Mouse (Mus musculus) liver, adult 2 months (tissue): ENCODE measurements around the gene Srgap3. TPM values are rescaled to one million over a fixed set of nuclear protein-coding genes. Genes with fewer than 3 reads are reported as not detected.

Experiments used
- DNase-seq: peaks from one replicate; pipeline ENCODE4 v3.0.0-alpha.2; 2011; ENCODE audit warnings: low read depth, low spot score; ENCODE audit errors: extremely low read depth
- H3K27ac ChIP-seq: fragments of 200-500 bp; replicated peaks from 2 replicates; pipeline ENCODE4 v1.5.1; 2012; ENCODE audit warnings: low read depth, mild to moderate bottlenecking, control low read depth, inconsistent platforms, low read length; ENCODE audit not compliant: insufficient read depth
- H3K27me3 ChIP-seq: fragments of 200-500 bp; 2 replicates; pipeline ENCODE4 v1.6.1; 2012; ENCODE audit warnings: mild to moderate bottlenecking, moderate library complexity, low read length, inconsistent platforms; ENCODE audit not compliant: control insufficient read depth, insufficient read depth
- H3K36me3 ChIP-seq: fragments of 200-500 bp; 2 replicates; pipeline ENCODE4 v1.6.1; 2012; ENCODE audit warnings: low read length, inconsistent platforms; ENCODE audit not compliant: control insufficient read depth, insufficient read depth
- H3K4me1 ChIP-seq: fragments of 200-500 bp; 2 replicates; pipeline ENCODE4 v1.6.1; 2011; ENCODE audit warnings: low read length; ENCODE audit not compliant: control insufficient read depth, insufficient read depth
- H3K4me3 ChIP-seq: fragments of 200-500 bp; 2 replicates; pipeline ENCODE4 v1.5.1; 2011; ENCODE audit warnings: low read depth, mild to moderate bottlenecking, control low read depth, low read length, moderate library complexity; ENCODE audit not compliant: insufficient read depth
- H3K79me2 ChIP-seq: fragments of 200-500 bp; 2 replicates; pipeline ENCODE4 v1.6.1; 2012; ENCODE audit warnings: inconsistent platforms, mild to moderate bottlenecking, low read length, moderate library complexity; ENCODE audit not compliant: control insufficient read depth, insufficient read depth
- H3K9ac ChIP-seq: fragments of 200-500 bp; 2 replicates; pipeline ENCODE4 v1.6.1; 2012; ENCODE audit warnings: low read depth, mild to moderate bottlenecking, control low read depth, inconsistent platforms, low read length
- CTCF ChIP-seq: fragments of 200-500 bp; IDR thresholded peaks from 2 replicates; pipeline ENCODE4 v1.5.1; 2011; ENCODE audit warnings: low read depth, low read length, control low read depth
- POLR2A ChIP-seq: fragments of 200-500 bp; IDR thresholded peaks from 2 replicates; pipeline ENCODE4 v1.6.1; 2011; ENCODE audit warnings: low read length, control low read depth; ENCODE audit not compliant: insufficient read depth; ENCODE audit errors: extremely low read depth
- WGBS: fragments of 180-500 bp; shearing (Covaris S2); methylation state at CpG from one replicate; pipeline ENCODE4 v1.1.7; 2018; 5-methylcytosine and 5-hydroxymethylcytosine counted together
- polyA plus RNA-seq: library from polyadenylated mRNA; depleted of rRNA; stranded (reverse); fragments of >200 nt; gene quantifications from 2 replicates; pipeline ENCODE4 v1.2.3, GENCODE M21; 2012
- total RNA-seq: library from RNA; depleted of rRNA; stranded (reverse); fragments of >200 nt; gene quantifications from 2 replicates; pipeline ENCODE4 v1.2.3, GENCODE M21; 2014

The Srgap3 gene
- total and polyA plus RNA-seq, 2 experiments: 0.69 to 0.83 TPM

- H3K36me3 ChIP-seq: no peaks in the 10 kb centered on the region
- H3K27ac ChIP-seq: no peak overlapping the region
- 77% methylated on average over 5 of the region's 5 CpGs for WGBS
- H3K4me1 ChIP-seq: no peaks in the 10 kb centered on the region
- no peak overlapping the region for H3K9ac ChIP-seq
- H3K4me3 ChIP-seq: no peak overlapping the region
- H3K27me3 ChIP-seq: no peaks in the 10 kb centered on the region
- no peak for DNase-seq
- H3K79me2 ChIP-seq: no peaks in the 10 kb centered on the region
- no peak for TF ChIP-seq POLR2A
- no peak for TF ChIP-seq CTCF
Measured at GRCm38 (mm10) chr6:112850745-112851144, 96.3 kb downstream of the Srgap3 start.

- Histone ChIP-seq H3K79me2 (no peaks in the 10 kb centered on the region), H3K36me3 (no peaks in the 10 kb centered on the region), H3K27ac (no peak overlapping the region), H3K4me3 (no peak overlapping the region), H3K4me1 (no peaks in the 10 kb centered on the region), H3K9ac (no peak overlapping the region), H3K27me3 (no peaks in the 10 kb centered on the region)
- 90% methylated on average over 8 of the region's 8 CpGs for WGBS
- TF ChIP-seq CTCF (no peak), POLR2A (no peak)
- no peak for DNase-seq
Measured at GRCm38 (mm10) chr6:112848629-112849180, 98.4 kb downstream of the Srgap3 start.

GRCm38 (mm10) chr6:112846863-112847262 lies 100.2 kb downstream of the Srgap3 start:
- WGBS: 92% methylated on average over 9 of the region's 9 CpGs
- Histone ChIP-seq H3K36me3 (no peaks in the 10 kb centered on the region), H3K9ac (no peak overlapping the region), H3K4me1 (no peaks in the 10 kb centered on the region), H3K4me3 (no peak overlapping the region), H3K27me3 (no peaks in the 10 kb centered on the region), H3K79me2 (no peaks in the 10 kb centered on the region), H3K27ac (no peak overlapping the region)
- TF ChIP-seq CTCF (no peak), POLR2A (no peak)
- no peak for DNase-seq

GRCm38 (mm10) chr6:112842426-112842825 lies 104.6 kb downstream of the Srgap3 start:
- H3K9ac ChIP-seq: no peak overlapping the region
- H3K79me2 ChIP-seq: no peaks in the 10 kb centered on the region
- H3K27me3 ChIP-seq: no peaks in the 10 kb centered on the region
- H3K4me3 ChIP-seq: no peak overlapping the region
- no peak for DNase-seq
- WGBS: 71% methylated on average over 5 of the region's 5 CpGs
- H3K27ac ChIP-seq: no peak overlapping the region
- no peaks in the 10 kb centered on the region for H3K36me3 ChIP-seq
- H3K4me1 ChIP-seq: no peaks in the 10 kb centered on the region
- no peak for TF ChIP-seq CTCF
- TF ChIP-seq POLR2A: no peak

GRCm38 (mm10) chr6:112840400-112840799 lies 106.7 kb downstream of the Srgap3 start:
- no peaks in the 10 kb centered on the region for H3K79me2 ChIP-seq
- H3K27ac ChIP-seq: no peak overlapping the region
- DNase-seq: no peak
- no peak overlapping the region for H3K9ac ChIP-seq
- no peak overlapping the region for H3K4me3 ChIP-seq
- 91% methylated on average over 5 of the region's 5 CpGs for WGBS
- no peaks in the 10 kb centered on the region for H3K27me3 ChIP-seq
- H3K4me1 ChIP-seq: no peaks in the 10 kb centered on the region
- TF ChIP-seq CTCF (no peak), POLR2A (no peak)
- H3K36me3 ChIP-seq: no peaks in the 10 kb centered on the region

- H3K4me3 ChIP-seq: no peak overlapping the region
- TF ChIP-seq CTCF (no peak), POLR2A (no peak)
- DNase-seq: peak; percentile 44
- no peaks in the 10 kb centered on the region for H3K36me3 ChIP-seq
- no peak overlapping the region for H3K9ac ChIP-seq
- H3K79me2 ChIP-seq: no peaks in the 10 kb centered on the region
- no peaks in the 10 kb centered on the region for H3K4me1 ChIP-seq
- no peak overlapping the region for H3K27ac ChIP-seq
- 64% methylated on average over 3 of the region's 3 CpGs for WGBS
- H3K27me3 ChIP-seq: no peaks in the 10 kb centered on the region
Measured at GRCm38 (mm10) chr6:112839391-112839790, 107.7 kb downstream of the Srgap3 start.
